Mouse (Mus musculus): Measurements from ENCODE around the gene Bbs4. TPM values are rescaled to one million over a fixed set of nuclear protein-coding genes. Genes with fewer than 3 reads are reported as not detected.

The Bbs4 gene
- polyA plus RNA-seq, 1 experiment from 2014 or later, result 25.4 TPM

DNA sequence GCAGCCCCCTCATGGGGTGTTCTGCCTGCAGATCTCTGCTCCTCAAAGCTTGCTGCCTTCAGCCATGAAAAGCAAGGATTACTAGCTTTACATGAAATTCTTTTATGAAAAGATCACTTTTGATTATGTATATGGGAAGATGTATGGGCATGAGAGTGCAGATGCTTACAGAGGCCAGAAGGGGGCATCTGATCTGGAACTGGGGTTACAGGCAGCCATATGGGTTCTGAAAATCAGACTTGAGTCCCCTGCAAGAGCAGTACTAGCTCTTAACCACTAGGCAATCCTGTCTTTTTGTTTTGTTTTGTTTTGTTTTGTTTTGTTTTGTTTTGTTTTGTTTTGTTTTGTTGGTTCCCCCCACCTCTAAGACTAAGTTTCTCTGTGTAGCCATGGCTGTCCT is 80.1 kb downstream of the Bbs4 start:
- H3K4me3 ChIP-seq (replicated peaks), result no peak overlapping the region
- H3K9me3 ChIP-seq, result no peaks in the 10 kb centered on the region
- no peaks in the 10 kb centered on the region for H3K36me3 ChIP-seq (replicated peaks)
- H3K4me1 ChIP-seq, result peaks cover 4% of the 10 kb centered on the region; the same call in 1 of the 2 replicates
- no peak overlapping the region for H3K9ac ChIP-seq
- H3K4me2 ChIP-seq, result no peak overlapping the region
- H3K27ac ChIP-seq, result no peak overlapping the region
- H3K27me3 ChIP-seq, result no peaks in the 10 kb centered on the region
- ATAC-seq (ENCODE audit: low FRiP score), result no peak

Other genes with a start within 250 kb of the Bbs4 start
- gene Adpgk, start 62.0 kb downstream of the Bbs4 start, polyA plus RNA-seq (2016; fragmentation: Nextera tagmentation; extraction: Ambion mirVana), result 28.4 and 29.0 TPM in 2 replicates
- 20.7 and 27.1 TPM in 2 replicates for gene Arih1, start 133.1 kb upstream of the Bbs4 start, polyA plus RNA-seq (2016; fragmentation: Nextera tagmentation; extraction: Ambion mirVana)
- 37.1 and 43.3 TPM in 2 replicates for gene Hexa, start 186.0 kb upstream of the Bbs4 start, polyA plus RNA-seq (2016; fragmentation: Nextera tagmentation; extraction: Ambion mirVana)
- 0.15 TPM in 1 of 2 replicates, not detected in the other for gene Tmem202, start 186.3 kb upstream of the Bbs4 start, polyA plus RNA-seq (2016; fragmentation: Nextera tagmentation; extraction: Ambion mirVana)
- gene Celf6, start 224.4 kb upstream of the Bbs4 start, polyA plus RNA-seq (2016; fragmentation: Nextera tagmentation; extraction: Ambion mirVana), result 14.4 and 16.7 TPM in 2 replicates

All from forebrain, embryonic 12.5 days (tissue).